Mouse (Mus musculus) cerebellum, postnatal 25 days (tissue): ENCODE data around the gene Ncapd3.
A peak's percentile ranks its signal among the peaks of the same experiment; 100 is the strongest.

Experiments
- DNase-seq, 2 experiments: peaks; one replicate each; pipeline ENCODE4 v3.0.0; 2021; ENCODE audit warnings: mixed read lengths in 2 of 2

The Ncapd3 gene

GRCm38 (mm10) chr9:27029828-27030762 lies at the start of gene Ncapd3, which contains the start of gene Vps26b:
TSS of gene Ncapd3 (plus strand) at chr9:27030175.
TSS of gene Vps26b (minus strand) at chr9:27030065.
- DNase-seq: peak; percentile 95 to 97

DNA sequence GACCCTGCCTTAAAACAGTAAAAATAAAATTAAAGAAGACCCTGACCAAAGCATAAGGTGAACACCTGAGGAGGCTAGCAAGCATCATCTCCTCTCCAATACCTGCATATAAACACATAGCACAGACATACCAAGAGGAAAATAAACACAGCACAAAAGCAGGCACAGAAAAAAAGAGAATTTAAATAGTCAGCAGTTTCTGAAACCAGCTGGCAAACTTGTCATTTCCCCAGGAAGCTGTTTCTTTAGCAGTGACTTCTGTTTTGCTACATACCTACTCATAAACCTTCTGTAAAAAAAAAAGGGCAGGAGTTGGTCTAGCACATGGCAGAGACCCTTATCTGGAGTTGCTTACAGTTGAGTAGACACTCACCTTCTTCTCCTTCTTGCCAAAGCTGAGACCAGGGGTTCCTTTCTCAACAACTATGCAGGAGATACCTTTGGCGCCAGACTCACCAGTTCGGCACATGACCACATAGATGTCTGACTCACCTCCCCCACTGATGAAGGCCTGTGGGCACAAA lies 44.8 kb upstream of the Ncapd3 start:
- no peak for DNase-seq

DNA sequence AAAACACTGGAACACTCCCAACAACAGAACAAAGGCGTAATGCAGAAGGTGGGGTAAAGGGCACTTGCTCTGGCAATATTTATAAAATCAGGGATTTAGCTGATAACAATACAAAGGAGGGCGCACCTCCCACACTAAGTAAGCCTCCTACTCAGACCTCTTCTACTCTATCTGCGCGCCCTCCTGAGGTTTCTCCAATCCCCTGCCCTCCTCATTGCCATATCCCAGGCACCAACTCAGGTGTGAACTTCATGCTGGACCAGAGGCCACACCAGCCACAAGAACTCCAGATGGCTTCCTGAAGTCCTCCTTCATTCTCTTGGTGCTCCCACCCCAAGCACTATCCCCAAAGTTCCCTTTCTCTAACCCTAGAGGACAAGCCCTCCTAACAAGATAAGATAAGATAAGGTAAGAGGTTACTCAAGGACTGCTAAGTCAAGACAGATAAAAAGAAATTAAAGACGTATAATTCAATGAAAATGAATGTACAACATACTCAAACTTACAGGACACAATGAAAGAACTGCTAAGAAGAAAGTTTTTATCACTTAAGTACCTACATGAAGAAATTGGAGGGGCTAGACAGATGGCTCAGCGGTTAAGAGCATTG lies 44.2 kb upstream of the Ncapd3 start:
- DNase-seq: no peak

GRCm38 (mm10) chr9:26990181-26990580 lies 39.8 kb upstream of the Ncapd3 start:
- no peak for DNase-seq

GRCm38 (mm10) chr9:26993118-26993517 lies 36.9 kb upstream of the Ncapd3 start:
- peak in 1 of 2 experiments; percentile 33 for DNase-seq

GRCm38 (mm10) chr9:26993900-26994299 lies 36.1 kb upstream of the Ncapd3 start:
- no peak for DNase-seq

GRCm38 (mm10) chr9:26997062-26997461 lies 32.9 kb upstream of the Ncapd3 start:
- no peak for DNase-seq

DNA sequence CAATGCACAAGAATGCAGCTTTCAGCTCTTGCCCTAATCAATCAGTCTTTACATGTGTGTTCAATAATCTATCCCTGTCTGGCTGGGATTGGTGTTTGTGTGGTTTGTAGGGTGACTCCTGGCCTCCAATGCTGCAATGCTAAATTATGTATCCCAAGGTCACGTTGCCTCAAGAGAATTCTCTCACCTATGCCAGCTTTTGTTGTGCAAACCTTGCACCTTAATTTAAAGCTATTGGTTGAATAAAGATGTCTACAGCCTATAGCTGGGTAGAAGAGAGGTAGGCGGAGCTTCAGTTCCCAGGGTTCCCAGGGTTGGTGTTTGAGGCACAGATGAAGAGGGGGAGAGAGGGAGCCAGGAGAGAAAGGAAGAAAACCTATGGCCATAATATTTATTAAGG lies 32.5 kb upstream of the Ncapd3 start:
- no peak for DNase-seq

DNA sequence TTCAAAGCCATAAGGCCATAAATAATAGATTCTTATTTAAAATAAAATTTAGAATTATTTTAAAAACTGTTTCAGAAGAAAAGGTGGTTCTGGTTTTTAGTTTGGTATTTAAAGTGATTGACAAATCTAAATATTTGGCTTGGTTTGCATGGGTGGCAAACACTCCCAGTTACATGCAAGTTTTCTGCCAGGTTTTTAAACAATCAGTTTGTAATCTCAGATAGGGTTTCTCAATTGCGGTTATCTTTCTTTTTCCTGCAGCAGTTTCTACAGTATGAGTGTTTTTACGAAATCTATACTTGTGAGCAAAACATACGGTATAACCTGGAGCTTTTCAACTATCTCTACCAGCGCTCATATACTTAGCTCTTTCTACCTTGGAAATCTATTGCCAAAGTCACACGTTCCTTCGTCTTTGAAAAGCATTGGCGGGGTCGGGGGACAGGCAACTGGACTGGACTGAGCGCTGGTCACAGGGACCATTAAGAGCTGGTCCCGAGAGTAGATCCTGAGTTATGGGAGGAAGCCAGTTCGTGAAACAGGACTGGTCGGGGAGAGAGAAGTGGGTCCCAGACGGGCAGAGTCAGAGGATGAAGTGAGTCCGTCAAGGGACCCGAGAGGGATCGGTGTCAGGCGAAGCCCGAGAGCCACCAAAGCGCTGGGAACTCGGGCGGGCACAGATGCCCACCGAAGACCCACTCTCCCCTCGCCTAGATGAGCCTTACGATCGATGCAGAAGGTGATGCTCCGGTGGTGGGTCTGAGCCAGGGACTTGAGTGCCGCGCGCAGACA lies 31.1 kb upstream of the Ncapd3 start:
- DNase-seq: no peak

GRCm38 (mm10) chr9:26999461-27000395 lies 30.2 kb upstream of the Ncapd3 start, which contains the start of the genes Acad8 and Thyn1:
TSS of gene Acad8 (minus strand) at chr9:26999566.
TSS of gene Thyn1 (plus strand) at chr9:26999710.
- peak; percentile 92 to 97 for DNase-seq

DNA sequence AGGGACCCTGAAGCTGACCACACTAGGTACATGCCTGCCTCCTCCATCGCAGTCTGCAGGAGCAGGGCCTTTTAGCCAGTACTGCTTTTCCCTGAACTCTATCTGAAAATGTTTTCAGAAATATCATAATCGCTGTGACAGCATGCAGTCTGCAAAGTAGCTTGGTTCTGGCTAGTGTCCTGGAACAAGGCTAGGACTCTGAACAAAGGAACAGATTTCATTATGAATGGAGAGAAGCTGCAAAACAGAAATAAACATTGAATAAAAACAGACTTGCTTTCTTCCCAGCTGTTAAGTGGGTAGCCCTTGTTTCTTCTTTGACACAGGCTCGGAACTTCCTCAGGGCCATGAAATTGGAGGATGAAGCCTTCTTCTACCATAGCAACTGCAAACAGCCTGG lies 24.7 kb upstream of the Ncapd3 start:
- DNase-seq: no peak

DNA sequence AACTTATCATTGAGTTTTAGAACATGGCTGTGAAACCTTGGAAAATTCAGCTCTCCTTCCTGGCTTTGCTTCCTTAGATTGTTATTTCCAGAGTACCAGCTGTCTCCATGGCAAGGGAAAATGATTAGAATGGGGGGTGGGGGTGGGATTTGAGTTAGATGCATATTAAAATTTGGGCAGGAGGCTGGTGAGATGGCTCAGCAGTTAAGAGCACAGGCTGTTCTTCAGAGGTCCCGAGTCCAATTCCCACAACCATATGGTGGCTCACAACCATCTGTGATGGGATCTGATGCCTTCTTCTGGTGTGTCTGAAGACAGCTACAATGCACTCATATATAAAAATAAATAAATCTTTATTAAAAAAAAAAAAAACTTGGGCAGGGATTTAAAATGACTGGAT lies 24.0 kb upstream of the Ncapd3 start:
- DNase-seq: no peak

DNA sequence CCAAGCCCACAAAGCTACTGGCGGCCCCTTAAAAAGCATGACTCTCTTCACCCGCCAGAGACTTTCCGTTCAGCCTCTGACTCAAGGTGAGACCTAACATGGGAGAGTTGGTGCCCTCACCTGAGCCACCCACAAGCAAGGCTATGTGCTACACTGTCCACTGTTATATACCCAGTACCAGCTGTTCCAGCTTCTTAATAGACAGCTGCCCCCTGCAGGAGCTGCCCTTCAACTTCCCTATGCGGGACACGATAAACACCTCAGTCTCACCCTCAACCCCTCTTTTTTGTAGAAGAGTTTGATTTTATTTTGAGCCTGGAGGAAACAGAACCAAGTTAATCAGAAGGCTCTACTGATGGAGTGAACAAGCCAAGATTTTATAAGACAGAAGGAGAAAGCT lies 23.1 kb upstream of the Ncapd3 start:
- DNase-seq: no peak

DNA sequence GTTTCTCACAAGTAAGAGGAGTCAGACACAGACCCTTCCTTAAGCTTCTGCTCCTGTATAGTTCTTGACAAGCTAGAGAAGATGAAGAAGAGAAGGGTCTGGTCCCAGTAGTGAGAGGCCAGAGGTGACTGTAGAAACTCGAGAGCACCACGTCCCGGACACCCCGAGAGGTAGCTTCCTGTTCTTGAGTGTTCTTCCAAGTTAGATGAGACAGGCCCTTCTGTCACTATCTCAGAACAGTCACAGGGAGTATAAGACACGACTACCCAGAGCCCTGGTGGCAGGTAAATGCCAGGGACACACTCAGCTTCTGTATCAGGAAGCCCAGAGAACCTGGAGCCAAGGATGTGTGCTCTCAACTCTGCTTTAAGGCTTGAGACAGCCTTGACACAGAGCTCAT lies 20.7 kb upstream of the Ncapd3 start:
- no peak for DNase-seq

DNA sequence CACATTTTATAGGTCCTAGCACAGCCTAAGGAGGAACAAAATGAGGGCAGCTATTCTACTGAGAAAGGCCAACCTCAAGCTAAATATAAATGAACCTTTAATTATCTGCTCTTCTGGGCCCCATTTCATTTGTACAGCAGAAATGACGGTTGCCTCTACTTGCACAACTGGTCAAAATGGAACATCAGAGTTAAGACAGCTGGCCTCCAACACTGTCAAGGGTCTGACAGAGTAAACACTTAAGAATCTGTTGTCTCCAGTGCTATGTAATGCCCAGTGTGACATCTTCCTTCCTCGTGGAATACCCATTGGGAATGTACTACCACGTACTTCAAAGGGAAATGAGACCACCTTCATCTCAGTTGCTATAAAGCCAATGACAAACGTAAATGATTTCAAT lies 18.4 kb upstream of the Ncapd3 start:
- DNase-seq: no peak

DNA sequence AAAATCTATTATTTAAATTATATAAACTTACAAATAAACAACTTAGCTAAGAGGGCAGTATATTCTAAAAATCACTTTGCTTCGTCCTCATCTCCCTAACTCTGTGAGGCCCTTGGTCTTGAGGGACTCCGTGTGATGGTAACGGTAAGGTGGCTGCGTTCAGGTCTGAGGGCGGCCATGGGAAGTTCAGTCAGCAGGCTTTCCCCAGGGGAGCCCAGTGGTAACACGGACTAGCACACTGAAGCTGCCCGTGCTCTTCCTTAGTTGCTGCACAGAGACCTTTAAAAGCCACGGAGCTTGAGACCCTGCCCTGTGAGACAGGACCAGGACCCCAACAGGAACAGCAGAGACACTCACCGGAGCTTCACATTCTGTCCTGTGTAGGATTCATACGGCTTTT lies 11.0 kb upstream of the Ncapd3 start:
- no peak for DNase-seq

DNA sequence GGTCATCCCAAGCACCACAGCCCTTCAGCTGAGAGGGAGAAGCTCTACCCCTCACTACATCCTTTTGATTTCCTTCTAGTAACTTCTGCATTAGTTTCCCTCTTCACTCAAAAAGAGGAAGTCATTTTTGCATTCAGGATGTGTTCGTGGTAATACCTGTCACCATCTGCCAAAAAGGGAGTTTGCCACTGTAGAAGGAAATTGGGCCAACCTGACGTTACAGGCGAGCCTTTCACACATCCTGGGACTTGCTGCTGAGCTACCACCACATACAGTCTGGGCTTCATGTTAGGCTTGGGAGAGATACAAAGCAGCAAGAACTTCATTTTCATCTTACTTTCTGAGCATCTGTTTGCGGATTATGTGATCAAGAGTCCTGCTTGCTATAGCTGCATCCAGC lies 6.3 kb upstream of the Ncapd3 start:
- DNase-seq: no peak

- no peak for DNase-seq
Observed at GRCm38 (mm10) chr9:27026708-27027107, 3.3 kb upstream of the Ncapd3 start.

GRCm38 (mm10) chr9:27029022-27029827 lies 750 bp upstream of the Ncapd3 start:
- peak; percentile 66 to 74 for DNase-seq

DNA sequence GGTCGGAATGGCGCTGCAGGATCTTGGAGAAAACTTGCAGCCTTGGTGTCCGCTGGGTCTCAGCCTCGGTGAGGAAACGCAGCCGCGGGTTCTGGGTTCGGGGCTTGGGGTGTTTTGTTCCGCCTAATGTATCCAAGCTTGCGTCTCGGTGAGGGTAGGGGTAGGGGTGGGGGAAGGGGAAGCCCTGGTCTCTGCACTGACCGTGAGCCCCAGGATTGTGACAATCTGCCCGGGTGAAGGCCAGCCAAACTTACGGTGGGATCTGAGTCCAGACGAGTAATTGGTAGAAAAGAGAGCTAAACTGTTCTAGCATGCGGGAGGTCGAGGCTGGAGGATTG lies 757 bp downstream of the Ncapd3 start:
- no peak for DNase-seq

GRCm38 (mm10) chr9:27043892-27044291 lies 13.9 kb downstream of the Ncapd3 start:
- DNase-seq: no peak
